In genomic region chr14:121379827-121380145, GRCm38 (mm10) we compare ENCODE assay signal across 8 mouse cellular contexts. TPM values are rescaled to one million over a fixed set of nuclear protein-coding genes. Genes with fewer than 3 reads are reported as not detected.
DNase-seq lines count a peak whose midpoint lies in the region; ATAC-seq and TF ChIP-seq lines count a peak whose summit lies in the region.

Gene Stk24 (minus strand): TSS chr14:121380011.

- no peak for TF ChIP-seq EP300 in liver, embryonic 14.5 days (IDR thresholded peaks at IDR 0.05; ENCODE audit: low read depth)

- H3K36me3 ChIP-seq in forebrain, embryonic 15.5 days, result no peaks in the 10 kb centered on the region
- no peaks in the 10 kb centered on the region for H3K36me3 ChIP-seq in hindbrain, embryonic 13.5 days
- peaks cover 11% of the 10 kb centered on the region for H3K36me3 ChIP-seq in liver, embryonic 14.5 days (replicated peaks; ENCODE audit: control insufficient read depth, insufficient read depth, low read depth)
- no peaks in the 10 kb centered on the region; the same call in 1 of the 2 replicates for H3K36me3 ChIP-seq in stomach, embryonic 14.5 days (ENCODE audit: control insufficient read depth, insufficient read depth, low read length)

- no peak for DNase-seq in cerebellum, adult 9-10 months
- peak; percentile 63 for DNase-seq in ZHBTc4 (ENCODE audit: low read depth, low spot score)
- DNase-seq in liver, embryonic 14.5 days (ENCODE audit: low read depth in 3 of 3, low spot score in 3 of 3), result no peak
- no peak for DNase-seq in ovary, postnatal 14 days (ENCODE audit: low spot score)

- H3K9ac ChIP-seq in forebrain, embryonic 15.5 days (replicated peaks), result peak within 1 kb of the TSS; percentile 94
- H3K9ac ChIP-seq in hindbrain, embryonic 13.5 days, result peak within 1 kb of the TSS; percentile 95
- peak within 1 kb of the TSS; percentile 98 for H3K9ac ChIP-seq in liver, embryonic 14.5 days (replicated peaks)
- H3K9ac ChIP-seq in stomach, embryonic 14.5 days (replicated peaks; ENCODE audit: low read depth, low read length), result peak within 1 kb of the TSS; percentile 96

- H3K4me1 ChIP-seq in forebrain, embryonic 15.5 days, result peaks cover 27% of the 10 kb centered on the region
- H3K4me1 ChIP-seq in hindbrain, embryonic 13.5 days (replicated peaks), result peaks cover 30% of the 10 kb centered on the region
- peaks cover 14 to 20% of the 10 kb centered on the region in 2 experiments for H3K4me1 ChIP-seq in liver, embryonic 14.5 days (replicated peaks; ENCODE audit: control insufficient read depth in 2 of 2, insufficient read depth in 2 of 2, low read length in 1 of 2)
- peaks cover 15% of the 10 kb centered on the region; the same call in 1 of the 2 replicates for H3K4me1 ChIP-seq in stomach, embryonic 14.5 days (ENCODE audit: control insufficient read depth, insufficient read depth, low read length)

- peak within 1 kb of the TSS; percentile 83 for H3K27ac ChIP-seq in forebrain, embryonic 15.5 days (replicated peaks)
- H3K27ac ChIP-seq in hindbrain, embryonic 13.5 days, result peak within 1 kb of the TSS; percentile 88
- H3K27ac ChIP-seq in liver, embryonic 14.5 days, result peak within 1 kb of the TSS; percentile 74
- peak within 1 kb of the TSS; percentile 92 for H3K27ac ChIP-seq in stomach, embryonic 14.5 days (ENCODE audit: low read length)

- TF ChIP-seq CTCF in liver, embryonic 14.5 days (IDR thresholded peaks at IDR 0.05; ENCODE audit: low read depth), result no peak

- peak within 1 kb of the TSS; percentile 95 for H3K4me2 ChIP-seq in forebrain, embryonic 15.5 days (replicated peaks)
- H3K4me2 ChIP-seq in hindbrain, embryonic 13.5 days, result peak within 1 kb of the TSS; percentile 91
- H3K4me2 ChIP-seq in liver, embryonic 14.5 days (ENCODE audit: low read depth), result peak within 1 kb of the TSS; percentile 98
- H3K4me2 ChIP-seq in stomach, embryonic 14.5 days (replicated peaks; ENCODE audit: low read depth, low read length), result peak within 1 kb of the TSS; percentile 78

- H3K27me3 ChIP-seq in forebrain, embryonic 15.5 days, result no peaks in the 10 kb centered on the region
- H3K27me3 ChIP-seq in hindbrain, embryonic 13.5 days, result no peaks in the 10 kb centered on the region
- no peaks in the 10 kb centered on the region; the same call in 1 of the 2 replicates for H3K27me3 ChIP-seq in liver, embryonic 14.5 days (ENCODE audit: control insufficient read depth, insufficient read depth, low read length)
- no peaks in the 10 kb centered on the region for H3K27me3 ChIP-seq in stomach, embryonic 14.5 days (ENCODE audit: control insufficient read depth, insufficient read depth, low read length)

- H3K4me3 ChIP-seq in forebrain, embryonic 15.5 days, result peak within 1 kb of the TSS; percentile 98
- peak within 1 kb of the TSS; percentile 96 for H3K4me3 ChIP-seq in hindbrain, embryonic 13.5 days
- H3K4me3 ChIP-seq in liver, embryonic 14.5 days (ENCODE audit: insufficient read depth in 1 of 2, low read depth in 2 of 2, low read length in 2 of 2), result peak within 1 kb of the TSS; percentile 93 to 94
- peak within 1 kb of the TSS; percentile 97 for H3K4me3 ChIP-seq in stomach, embryonic 14.5 days (ENCODE audit: low read depth, low read length)

- H3K9me3 ChIP-seq in forebrain, embryonic 15.5 days, result no peaks in the 10 kb centered on the region
- no peaks in the 10 kb centered on the region for H3K9me3 ChIP-seq in hindbrain, embryonic 13.5 days
- H3K9me3 ChIP-seq in liver, embryonic 14.5 days (ENCODE audit: control insufficient read depth, low read length), result no peaks in the 10 kb centered on the region
- H3K9me3 ChIP-seq in stomach, embryonic 14.5 days (ENCODE audit: control insufficient read depth, low read depth, low read length), result no peaks in the 10 kb centered on the region

- peak; percentile 45 for ATAC-seq in cerebellum, adult (ENCODE audit: insufficient number of reproducible peaks, low FRiP score, low TSS enrichment)
- ATAC-seq in forebrain, embryonic 15.5 days (replicated peaks), result peak; percentile 44
- peak; percentile 60 for ATAC-seq in hindbrain, embryonic 13.5 days (ENCODE audit: low FRiP score)
- no peak for ATAC-seq in liver, embryonic 14.5 days (ENCODE audit: insufficient read depth)
- ATAC-seq in stomach, embryonic 14.5 days (ENCODE audit: insufficient number of reproducible peaks, insufficient read depth, low FRiP score, low read depth), result peak; percentile 25; the same call in 1 of the 2 replicates

- 7% methylated on average over 11 of the region's 11 CpGs for WGBS in forebrain, embryonic 15.5 days
- WGBS in hindbrain, embryonic 13.5 days, result 5% methylated on average over 11 of the region's 11 CpGs
- 7% methylated on average over 11 of the region's 11 CpGs for WGBS in liver, embryonic 14.5 days (ENCODE audit: insufficient replicate concordance)
- WGBS in stomach, embryonic 14.5 days, result 3% methylated on average over 11 of the region's 11 CpGs

RNA-seq across cellular contexts. Expression of gene Stk24, which starts in this region (rescaled TPM):
- polyA plus RNA-seq in forebrain, embryonic 15.5 days (2015; fragmentation: Nextera tagmentation; extraction: Ambion mirVana), result 23.3 and 24.4 TPM in 2 replicates
- polyA plus RNA-seq in hindbrain, embryonic 13.5 days (2015; fragmentation: Nextera tagmentation; extraction: Ambion mirVana), result 20.2 TPM in 2 replicates
- 16.2 and 22.5 TPM in 2 replicates for polyA plus RNA-seq in liver, embryonic 14.5 days (2012; rRNA removed)
- 31.0 and 36.7 TPM in 2 replicates for polyA plus RNA-seq in liver, embryonic 14.5 days (2014; fragmentation: Nextera tagmentation; extraction: Ambion mirVana)
- 46.3 and 48.5 TPM in 2 replicates for polyA plus RNA-seq in stomach, embryonic 14.5 days (2014; fragmentation: Nextera tagmentation; extraction: Ambion mirVana)
